Mouse (Mus musculus): ENCODE data around the gene Gria1.

The Gria1 gene

DNA sequence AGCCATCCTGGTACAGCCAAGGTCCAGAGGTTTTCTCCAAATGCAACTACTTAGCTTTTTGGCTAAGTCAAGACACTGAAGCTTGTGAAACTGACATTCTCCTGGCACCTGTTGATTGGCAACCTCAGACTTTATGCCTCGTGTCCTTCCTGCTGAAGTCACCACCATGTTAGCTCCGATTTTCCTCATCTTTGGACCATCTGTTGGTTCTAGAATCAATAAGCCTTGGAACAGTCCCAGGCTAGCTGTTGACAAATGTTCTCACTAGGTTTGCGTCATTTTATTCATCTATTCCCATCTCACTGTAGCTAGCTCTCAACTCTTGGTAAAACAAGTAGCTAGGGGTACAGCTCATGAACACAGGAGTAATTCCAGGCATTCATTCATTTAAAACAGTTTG, 51.3 kb downstream of the Gria1 start:
- no peak for DNase-seq (ENCODE audit: low spot score in 2 of 2)

DNA sequence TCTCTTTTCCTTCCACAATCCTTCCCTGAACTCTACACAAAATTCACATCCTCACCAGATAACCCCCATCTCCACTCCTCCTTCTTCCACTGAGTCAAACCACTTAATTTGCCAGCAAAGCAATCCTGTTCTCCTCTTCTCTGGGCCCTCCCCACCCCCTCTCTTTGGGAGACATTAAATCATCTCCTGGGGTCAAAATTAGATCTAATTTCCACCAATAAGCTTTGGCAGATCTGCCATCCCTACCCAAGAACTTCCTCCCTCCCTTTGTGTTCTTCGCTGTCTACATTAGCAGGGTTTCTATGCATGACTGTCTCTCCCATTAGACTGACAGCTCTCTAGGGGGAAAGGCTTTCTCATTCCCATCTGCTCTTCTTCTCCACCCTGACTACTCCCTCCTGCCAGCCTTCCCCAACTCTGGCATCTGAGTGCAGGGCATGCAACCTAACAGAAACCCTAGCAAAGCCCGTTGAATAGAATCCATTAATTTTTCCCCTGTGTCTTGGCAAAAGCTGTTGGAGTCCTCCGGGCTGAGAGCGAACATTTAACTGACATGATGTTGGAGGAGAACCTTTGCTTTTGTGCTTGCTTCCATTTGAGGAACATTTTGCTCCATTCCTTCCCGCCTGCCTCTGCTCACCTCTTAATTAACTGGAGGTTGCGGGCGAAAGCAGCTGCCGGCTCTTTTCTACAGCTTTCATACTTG, 59.2 kb downstream of the Gria1 start:
- no peak for DNase-seq (ENCODE audit: low spot score in 2 of 2)

DNA sequence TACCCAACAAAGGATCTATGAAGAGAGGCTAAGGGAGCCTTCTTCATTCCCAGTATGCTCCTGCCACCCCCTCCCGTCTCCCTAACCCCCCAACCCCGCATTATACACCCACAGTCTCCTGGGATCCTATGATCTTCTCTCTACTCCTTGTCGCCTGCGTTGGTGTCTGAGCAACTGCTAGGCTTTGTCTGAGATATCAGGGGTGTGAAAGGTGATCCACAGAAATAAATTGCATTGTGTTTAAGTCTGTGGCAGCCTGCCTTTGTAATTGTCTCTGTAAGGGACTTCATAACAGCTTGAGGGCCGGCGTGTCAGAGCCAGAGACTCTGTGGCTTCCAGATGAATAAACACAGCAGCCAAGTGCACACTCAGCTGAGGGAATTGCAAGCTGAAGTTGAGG, 61.0 kb downstream of the Gria1 start:
- no peak for DNase-seq (ENCODE audit: low spot score in 2 of 2)

DNA sequence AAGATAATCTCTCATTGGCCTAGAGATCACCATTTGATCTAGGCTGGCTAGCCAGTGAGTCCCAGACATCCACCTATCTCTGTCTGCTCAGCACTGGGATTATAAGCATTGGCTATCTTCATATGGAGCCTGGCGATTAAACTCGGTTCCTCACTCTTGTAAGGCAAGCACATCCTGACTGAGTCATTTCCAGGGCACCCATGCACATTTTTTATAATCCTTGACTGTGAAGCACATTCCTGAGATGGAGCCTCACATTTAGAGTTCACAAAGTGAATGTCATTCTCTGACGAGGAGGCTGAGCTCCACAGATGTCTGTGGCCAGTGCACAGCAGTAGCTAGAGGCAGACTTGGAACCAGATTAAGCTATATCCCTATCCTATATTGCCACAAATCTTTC, 68.2 kb downstream of the Gria1 start:
- DNase-seq (ENCODE audit: low spot score in 2 of 2), result no peak

DNA sequence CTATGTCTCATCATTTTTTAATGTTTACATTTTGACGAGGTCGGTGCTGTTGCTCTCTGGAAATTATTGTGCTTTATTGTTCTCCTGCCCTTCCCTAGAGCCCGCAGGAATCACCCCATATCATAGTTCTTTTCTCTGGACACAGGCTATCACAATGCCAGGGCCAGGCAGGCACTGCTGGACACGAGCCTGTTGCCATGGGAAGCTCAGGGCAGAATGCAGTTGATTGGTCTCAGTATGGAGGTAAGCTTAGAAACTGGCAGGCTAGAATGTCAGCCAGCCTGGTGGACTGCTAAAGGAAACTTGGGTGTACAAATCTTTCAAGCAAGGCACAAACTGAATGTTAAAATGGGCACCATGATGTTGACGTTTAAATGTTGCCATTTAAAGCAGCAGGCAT, 78.3 kb downstream of the Gria1 start:
- DNase-seq (ENCODE audit: low spot score in 2 of 2), result no peak

DNA sequence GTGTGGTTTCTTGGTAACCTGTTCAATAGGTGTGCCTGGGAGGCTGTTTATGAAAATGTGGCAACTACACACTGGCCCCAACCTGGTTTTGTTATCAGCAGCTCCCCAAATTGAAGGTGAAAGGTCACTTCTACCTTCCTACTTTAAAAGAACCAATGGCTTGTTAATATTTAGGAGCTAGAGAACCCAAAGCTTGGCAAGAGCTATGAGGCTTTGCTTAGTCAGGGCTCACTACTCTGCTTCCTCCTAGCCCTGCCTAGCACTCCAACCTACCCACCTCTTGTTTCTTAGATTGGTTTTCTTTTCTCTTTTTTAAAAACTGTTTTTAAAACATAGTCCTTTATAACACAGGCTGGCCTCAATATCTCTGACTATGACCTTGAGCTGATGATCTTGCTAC, 79.5 kb downstream of the Gria1 start:
- no peak for DNase-seq (ENCODE audit: low spot score in 2 of 2)

DNA sequence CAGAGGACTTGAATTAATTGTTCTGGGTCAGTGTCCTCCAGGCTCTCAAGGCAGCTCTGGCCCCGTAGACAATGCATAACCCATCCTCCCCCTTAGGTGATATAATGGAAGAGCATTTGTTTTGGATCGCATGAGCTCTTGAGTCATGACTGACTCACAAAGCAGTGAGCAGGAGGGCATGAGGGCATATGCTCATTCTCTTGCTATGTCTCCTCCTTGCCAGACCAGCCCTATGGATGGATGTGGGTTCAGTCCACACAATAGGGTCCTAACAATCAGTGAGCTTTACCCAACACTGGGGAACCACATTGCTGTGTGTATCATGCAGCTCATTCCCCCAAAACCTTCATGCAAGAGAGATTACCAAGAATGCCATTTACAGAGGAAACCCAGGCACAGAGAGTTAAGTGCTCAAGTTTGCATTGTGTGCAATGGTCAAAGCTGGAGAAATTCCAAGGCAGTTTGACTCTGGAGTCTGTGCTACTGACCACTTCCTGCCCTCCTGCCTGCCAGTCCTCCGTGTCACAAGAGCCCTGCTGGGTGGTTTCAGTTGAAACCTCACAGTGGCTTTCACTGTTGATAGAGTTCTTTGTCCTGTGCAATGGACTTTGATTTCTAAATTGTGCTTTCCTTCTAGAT, 80.2 kb downstream of the Gria1 start:
- no peak for DNase-seq (ENCODE audit: low spot score in 2 of 2)

DNA sequence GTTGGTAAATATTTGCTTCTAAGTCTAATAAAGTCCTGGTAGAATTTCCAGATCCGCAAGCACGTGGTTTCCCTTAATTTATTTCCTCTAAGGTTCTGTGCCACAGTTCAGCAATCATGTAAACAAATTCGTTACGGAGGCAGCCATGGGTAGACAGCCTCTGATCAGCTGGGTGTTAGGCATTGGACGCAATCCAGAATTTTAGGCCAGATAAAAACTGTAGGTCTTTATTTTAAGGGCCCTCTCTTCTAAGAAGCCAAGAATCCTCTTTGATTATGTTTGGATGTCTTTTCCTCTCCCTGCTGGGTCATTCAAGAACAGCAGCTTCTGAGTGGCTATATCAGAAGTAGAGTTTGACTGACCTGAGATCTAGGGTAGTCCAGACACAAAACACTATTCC, 89.3 kb downstream of the Gria1 start:
- DNase-seq (ENCODE audit: low spot score in 2 of 2), result peak in 1 of 2 experiments; percentile 2

DNA sequence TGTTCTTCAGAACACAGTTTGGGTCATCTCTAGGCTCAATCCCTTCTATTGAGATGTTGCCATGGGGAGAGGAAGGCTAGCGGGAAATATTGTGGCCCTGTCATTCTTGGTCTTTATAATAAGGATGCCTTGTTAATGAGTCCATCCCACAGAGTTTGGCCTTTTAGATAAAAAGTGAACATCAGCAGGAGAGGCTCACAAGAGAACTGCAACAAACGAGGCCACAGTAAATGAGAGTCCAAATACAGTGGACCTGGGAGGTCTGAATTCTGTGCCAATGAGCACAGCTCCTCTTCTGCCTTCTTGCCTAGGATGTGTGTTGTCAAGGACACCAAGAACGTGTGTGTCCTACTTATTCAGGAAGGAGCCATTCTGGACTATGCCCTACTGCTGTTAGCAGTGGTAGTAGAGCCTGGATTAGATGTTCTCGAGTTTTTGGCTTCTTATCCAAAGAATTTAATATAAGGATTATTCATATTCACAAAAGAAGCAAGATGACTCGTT, 92.6 kb downstream of the Gria1 start:
- DNase-seq (ENCODE audit: low spot score in 2 of 2), result no peak

DNA sequence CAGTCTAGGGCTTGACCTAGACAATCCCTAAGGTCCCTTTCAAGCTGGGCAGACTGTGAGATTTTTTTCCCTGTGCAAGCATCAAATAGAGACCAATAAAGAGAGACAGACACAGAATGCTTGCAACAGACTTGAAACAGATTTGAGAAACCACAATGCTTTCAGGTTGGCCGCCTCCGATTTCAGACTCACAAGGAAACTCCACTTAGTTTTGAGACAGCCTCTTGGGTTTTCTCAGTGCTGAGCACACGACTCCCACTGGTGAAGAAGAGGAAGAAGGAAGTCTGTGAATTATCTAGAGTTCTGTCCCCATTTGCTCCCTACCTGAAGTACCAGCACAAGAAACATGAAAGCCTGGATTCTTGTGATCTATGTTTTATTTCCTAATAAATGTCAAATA, 94.5 kb downstream of the Gria1 start:
- no peak for DNase-seq (ENCODE audit: low spot score in 2 of 2)

DNA sequence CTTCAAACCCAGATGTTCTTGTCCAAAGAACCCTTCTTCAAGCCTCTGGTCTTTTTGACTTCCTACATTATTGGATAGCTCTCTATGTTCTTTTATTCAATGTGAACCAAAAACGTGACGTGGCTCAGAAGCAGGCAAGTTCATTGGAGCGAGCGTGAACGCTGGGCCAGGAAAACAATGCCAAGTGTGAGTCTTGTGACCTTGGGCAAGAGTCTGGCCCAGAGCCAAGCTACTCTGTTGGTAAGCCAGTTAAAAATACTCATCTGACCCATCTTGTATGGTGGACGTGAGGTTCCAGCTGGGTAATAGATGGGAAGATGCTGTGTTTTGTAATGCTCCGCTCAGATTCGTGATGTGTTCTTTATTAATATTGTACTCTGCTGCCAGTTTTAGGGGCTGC, 101.2 kb downstream of the Gria1 start:
- no peak for DNase-seq (ENCODE audit: low spot score in 2 of 2)

DNA sequence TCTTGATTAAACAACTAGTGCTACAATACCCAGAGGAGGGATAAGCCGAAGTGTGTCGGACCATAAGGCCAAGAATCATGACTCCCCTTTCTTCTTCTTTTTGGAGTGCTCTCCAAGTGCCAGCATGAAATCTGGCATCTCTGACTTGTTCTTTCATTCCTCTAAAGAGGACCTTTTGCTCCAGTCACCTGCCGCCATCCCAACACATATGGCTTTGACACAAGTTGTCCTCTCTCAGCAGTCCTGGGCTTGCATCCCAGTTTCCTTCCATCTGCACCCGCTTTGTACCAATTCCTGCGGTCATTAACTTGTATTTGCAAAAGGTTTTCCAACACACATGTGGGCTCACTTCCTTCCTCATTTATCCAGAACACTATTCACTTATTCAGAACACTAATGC, 103.2 kb downstream of the Gria1 start:
- DNase-seq (ENCODE audit: low spot score in 2 of 2), result no peak

DNA sequence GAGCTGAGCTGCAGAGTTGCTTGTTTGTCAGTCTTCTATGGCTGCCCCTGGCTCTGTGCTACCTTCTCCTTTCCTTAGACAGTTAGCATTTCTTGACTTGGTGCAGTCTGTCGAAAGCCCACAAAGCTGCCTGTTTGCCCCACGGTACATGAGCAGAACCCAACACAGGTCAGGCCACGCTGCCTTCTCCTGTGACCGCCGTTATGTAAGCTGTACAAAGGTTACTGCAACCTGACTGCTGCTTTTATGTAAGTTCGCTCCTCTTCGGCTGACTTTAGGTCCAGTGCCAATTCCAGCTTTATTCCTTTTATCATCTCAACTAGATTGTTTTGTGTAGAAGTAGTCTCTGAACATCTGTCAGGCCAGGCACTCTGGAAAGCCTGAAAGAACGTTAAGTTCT, 115.9 kb downstream of the Gria1 start:
- DNase-seq (ENCODE audit: low spot score in 2 of 2), result no peak

DNA sequence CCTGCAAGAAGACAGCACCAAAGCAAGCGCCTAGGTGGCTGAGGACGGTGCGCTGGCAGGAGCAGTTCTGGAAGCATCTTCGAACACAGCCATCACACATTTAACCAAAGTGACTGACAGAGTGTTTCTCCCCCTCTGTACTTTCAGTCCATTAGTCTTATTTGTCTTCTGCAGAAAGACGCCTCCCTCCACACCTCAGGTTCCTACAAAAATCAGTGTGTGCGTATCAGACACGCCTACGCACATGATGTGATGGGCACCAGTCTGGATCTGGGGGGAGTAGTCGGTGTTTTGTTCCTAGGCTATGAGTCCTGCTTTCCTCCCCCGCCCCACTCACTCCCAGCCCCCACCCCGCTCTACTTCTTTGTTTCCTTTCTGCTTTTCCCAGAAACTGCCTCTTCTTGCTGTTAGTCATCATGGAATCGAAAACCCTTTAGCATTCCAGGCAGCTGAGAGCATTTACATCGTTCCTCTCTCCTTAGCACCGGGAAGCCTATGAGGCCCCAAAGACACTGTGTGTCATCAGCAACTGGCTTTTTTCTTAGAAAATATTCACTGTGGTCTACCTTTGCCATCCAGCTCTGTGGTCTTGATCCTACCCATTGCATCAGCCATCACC, 129.1 kb downstream of the Gria1 start:
- no peak for DNase-seq (ENCODE audit: low spot score in 2 of 2)

DNA sequence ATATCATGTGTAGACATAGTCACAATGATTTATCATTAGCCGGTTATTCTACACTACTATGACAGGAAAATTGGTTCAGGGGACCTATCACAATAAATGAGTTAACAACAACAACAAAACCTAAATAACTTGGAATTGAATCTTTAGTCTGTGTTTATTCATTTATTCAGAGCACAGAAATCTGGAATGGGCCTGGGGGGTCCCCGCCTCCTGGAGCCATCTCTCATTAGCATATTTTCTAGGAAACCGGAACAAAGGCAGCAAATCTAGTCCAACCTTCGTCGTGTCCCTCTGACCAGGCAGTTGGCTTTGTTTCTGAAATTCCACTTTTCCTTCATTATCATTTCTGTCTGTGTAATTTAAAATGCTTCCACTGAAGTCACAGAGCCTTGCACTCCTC, 132.5 kb downstream of the Gria1 start:
- DNase-seq (ENCODE audit: low spot score in 2 of 2), result no peak

DNA sequence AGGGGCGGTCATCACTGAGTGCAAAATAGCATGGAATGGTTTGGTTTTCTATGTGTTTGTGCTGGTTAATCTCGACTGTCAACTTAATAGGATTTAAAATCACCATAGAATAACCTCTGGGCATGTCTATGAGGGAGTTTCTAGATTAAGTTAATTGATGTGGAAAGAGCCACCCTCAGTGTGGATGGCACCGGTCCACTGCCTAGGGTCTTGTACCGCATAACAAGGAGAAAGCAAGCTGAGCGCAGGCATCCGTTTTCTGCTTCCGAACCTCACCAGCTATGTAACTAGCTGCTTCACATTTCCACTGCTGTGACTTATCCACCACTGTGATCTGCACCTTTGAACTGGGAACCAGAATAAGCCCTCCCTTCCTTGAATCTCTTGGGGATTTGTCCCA, 134.0 kb downstream of the Gria1 start:
- no peak for DNase-seq (ENCODE audit: low spot score in 2 of 2)

DNA sequence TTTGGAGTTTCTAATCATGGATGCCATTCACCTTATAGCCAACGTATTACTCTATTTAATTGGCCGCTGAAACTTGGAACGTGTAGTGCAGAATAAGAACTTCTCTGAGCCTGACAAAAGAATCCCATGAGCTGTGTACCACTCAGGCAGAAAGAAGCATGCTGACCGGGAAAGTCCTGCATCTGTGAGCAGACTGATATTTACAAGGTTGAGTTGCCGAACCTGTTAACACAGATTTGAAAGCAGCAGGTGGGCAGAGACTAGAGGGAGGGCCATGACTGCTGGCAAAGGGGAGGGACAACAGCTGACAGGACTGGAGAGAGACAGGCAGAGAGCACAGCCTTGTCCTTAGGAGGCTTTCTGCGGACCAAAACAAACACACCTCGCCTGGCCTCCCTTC, 134.5 kb downstream of the Gria1 start:
- DNase-seq (ENCODE audit: low spot score in 2 of 2), result no peak

DNA sequence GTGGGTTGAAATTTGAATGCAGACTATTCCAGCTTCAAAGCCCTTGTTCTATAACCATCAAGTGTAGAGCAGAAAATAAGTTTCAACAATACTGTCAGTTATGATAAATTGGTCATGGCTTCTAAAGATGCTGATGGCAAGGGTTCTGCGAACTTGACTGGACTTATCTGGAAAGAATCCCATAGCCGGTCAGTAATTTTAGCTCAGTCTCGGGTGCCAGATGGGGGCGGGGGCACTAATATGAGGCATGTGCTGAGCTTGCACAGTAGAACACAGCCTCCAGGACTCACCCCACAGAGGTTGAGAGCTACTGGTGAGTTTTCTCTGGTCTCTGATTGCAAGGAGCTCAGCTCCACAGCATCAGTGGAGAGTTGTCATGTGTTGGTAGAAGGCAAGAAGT, 140.5 kb downstream of the Gria1 start:
- DNase-seq (ENCODE audit: low spot score in 2 of 2), result no peak

DNA sequence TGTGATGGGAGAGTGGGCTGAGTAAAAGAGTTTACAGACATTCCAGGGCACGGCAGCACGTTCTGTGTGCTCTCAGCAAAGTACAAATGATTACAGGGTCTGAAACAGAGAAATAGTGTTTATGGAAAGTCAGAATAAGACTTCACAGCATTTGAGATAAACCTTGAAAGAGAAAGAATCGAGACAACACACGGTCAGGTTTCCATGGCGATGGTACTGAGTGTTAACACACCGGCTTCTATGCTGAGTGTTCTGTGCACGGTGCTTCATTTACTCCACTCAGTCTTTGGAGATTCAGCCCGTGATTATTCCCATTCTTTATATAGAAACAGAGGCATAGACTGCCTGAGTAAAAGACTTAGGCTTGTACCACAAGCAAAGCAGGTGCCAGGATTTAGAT, 143.8 kb downstream of the Gria1 start:
- no peak for DNase-seq (ENCODE audit: low spot score in 2 of 2)

DNA sequence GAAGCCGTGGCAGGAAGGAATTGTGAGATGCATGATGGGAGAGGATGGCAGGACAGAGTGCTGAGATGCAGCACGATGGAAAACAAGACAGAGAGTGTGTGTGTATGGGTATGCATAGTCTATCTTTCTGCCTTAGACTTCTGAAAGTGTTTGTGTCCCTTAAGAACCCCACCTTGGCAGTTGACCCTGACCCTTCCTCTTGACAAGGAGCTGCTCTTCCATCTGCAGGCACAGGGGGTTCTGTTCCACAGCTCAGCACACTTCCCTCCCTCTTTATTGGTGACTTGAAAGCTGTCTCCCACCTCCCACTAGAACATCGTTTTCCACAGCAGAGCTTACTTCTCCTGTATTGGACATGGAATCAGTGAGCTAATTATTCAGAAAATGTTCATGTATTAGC, 148.2 kb downstream of the Gria1 start:
- no peak for DNase-seq (ENCODE audit: low spot score in 2 of 2)

DNA sequence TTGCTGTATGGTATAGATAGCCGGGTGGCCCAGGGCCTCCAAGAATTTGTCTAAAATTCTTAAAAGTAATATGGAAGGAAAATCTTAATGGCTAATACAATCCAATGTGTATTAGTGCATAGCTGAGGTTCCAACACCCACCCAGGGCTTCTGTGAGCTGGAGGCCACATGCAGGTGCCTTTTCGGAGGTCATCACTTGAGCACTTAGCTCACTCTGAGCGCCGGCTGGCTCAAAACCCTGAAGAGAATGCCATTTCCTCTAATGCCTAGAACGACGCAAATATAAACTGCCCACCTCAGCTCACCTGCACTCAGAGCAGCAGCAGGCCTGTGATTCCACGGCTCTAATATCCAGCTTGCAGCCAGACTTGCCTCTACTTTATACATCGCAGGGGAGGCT, 148.9 kb downstream of the Gria1 start:
- DNase-seq (ENCODE audit: low spot score in 2 of 2), result no peak

DNA sequence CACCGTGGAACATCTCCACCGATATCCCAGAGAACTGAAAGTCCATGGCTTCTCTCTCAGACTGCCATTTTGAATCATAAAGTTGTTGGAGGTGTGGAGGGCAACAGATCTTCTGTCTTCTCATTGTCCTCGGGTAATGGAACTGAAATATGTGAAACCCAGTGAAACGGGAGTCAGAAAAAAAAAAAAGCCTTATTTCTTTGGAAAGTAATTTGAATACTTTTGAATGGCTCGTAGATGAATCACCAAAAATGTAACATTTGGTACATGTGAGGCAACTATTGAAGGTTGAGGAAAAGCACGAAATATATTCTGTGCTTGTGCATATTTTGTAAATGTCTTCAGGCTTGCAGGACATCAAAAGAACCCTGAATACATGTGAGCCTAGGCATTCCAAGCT, 151.7 kb downstream of the Gria1 start:
- DNase-seq (ENCODE audit: low spot score in 2 of 2), result no peak

DNA sequence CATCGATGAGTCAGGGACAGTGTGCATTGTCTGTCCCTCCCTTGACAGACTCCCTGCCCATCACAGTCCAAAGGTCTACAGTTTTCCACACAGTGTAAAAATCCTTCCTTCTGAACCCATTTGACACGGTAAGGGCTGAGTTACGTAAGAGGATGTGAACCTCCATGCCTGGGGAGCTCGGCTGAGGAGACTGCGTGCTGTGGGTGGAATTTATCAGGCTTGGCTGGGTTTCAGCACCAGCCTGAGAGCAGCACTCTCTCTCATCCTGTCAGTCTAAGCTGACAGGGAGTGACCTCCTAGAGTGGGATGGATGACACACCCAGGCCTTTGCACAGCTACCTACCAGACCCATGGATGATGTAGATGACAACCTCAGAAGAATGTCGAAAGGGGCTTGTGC, 158.9 kb downstream of the Gria1 start:
- DNase-seq (ENCODE audit: low spot score in 2 of 2), result no peak

Data from urinary bladder, postnatal 36 days (tissue).